Mouse (Mus musculus): ENCODE measurements around the gene Fam149b.

GRCm38 (mm10) chr14:20347441-20347990, 446 bp upstream of the Fam149b start:
- TF ChIP-seq CTCF (IDR thresholded peaks at IDR 0.05; ENCODE audit: low read depth) (no peak), EP300 (IDR thresholded peaks at IDR 0.05; ENCODE audit: low read depth) (no peak)
